Mouse (Mus musculus): Measurements from ENCODE around the gene Immp2l. TPM values are rescaled to one million over a fixed set of nuclear protein-coding genes. Genes with fewer than 3 reads are reported as not detected.

Gene Immp2l
- polyA plus RNA-seq, 1 experiment from 2014 or later, result 8.0 TPM

DNA sequence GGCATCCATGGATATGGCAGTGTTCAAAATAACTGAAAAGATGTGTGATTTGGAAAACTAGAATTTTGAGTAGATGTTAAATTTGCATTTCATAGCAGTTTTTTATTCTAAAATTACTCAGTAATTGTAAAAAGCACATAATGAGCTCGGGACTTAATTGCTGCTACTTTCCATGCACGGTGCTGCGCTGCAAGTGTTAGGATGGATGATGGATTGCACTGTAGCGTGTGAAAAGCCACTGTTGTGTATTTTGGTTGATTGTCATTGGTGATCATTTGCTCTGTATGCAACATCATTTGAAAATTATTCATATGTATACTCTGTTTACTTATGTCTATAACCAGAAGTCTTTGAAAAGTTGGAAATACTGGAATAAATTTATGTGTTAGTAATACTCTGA, 394.1 kb downstream of the Immp2l start:
- no peak overlapping the region for H3K4me3 ChIP-seq (replicated peaks)
- no peaks in the 10 kb centered on the region for H3K36me3 ChIP-seq (replicated peaks)
- H3K9me3 ChIP-seq, result no peaks in the 10 kb centered on the region
- H3K27me3 ChIP-seq, result no peaks in the 10 kb centered on the region
- no peak overlapping the region for H3K4me2 ChIP-seq
- ATAC-seq (ENCODE audit: low FRiP score), result no peak
- 65% methylated on average over 4 of the region's 4 CpGs for whole genome bisulfite sequencing
- no peak overlapping the region for H3K9ac ChIP-seq
- no peaks in the 10 kb centered on the region for H3K4me1 ChIP-seq
- H3K27ac ChIP-seq, result no peak overlapping the region

DNA sequence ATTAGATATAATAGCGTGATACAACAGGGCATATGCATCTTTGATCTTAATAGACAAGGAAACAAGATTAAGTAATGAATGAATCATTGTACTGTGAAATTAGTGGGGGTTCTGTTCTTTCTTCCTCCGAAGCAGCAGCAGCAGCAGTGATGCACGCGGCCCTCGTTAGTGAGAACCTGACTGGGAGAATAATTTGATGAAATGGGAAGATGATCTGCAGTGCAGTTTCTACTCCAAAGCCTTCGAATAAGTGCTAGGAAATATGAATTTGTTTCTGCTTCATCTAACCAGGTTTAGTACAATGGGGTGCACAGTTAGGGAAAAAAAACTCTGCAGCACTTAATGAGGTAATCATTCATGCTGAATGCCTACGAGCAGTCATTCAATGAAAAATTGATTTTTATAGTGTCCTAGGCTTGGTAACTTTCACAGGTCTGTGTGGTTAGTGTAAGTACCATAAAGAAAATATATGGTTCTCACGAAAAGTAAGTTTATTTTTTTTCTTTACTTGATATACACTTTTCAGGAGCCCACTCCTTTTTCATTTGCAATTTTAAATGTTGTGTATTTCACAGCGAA, 401.3 kb downstream of the Immp2l start:
- no peak overlapping the region for H3K4me3 ChIP-seq (replicated peaks)
- 32% methylated on average over 9 of the region's 9 CpGs for WGBS
- no peak overlapping the region for H3K9ac ChIP-seq
- H3K27me3 ChIP-seq, result no peaks in the 10 kb centered on the region
- no peaks in the 10 kb centered on the region for H3K36me3 ChIP-seq (replicated peaks)
- H3K4me2 ChIP-seq, result no peak overlapping the region
- ATAC-seq (ENCODE audit: low FRiP score), result peak; percentile 31; the same call in 1 of the 2 replicates
- H3K9me3 ChIP-seq, result no peaks in the 10 kb centered on the region
- peaks cover 7% of the 10 kb centered on the region for H3K4me1 ChIP-seq
- H3K27ac ChIP-seq, result no peak overlapping the region

DNA sequence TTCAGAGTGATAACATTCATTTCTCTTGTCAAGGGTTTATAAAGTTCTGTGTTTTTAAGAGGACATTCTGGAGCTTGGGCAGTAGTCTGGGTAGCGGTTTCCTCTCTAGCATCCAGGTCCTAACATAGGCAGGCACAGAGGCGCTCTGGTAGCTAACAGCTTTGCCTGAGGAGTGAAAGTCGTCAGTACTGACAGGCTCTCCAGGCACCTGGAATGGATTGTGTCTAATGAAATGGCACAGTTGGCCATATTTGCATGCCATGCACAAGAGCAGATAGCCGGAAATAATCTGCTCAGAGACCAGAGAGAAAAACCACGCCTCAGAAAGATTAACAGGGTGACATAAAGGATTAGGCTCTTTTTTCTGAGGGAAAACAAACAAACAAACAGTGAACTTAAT, 403.6 kb downstream of the Immp2l start:
- no peak overlapping the region for H3K9ac ChIP-seq
- 35% methylated on average over 5 of the region's 5 CpGs for WGBS
- H3K27me3 ChIP-seq, result no peaks in the 10 kb centered on the region
- H3K36me3 ChIP-seq (replicated peaks), result no peaks in the 10 kb centered on the region
- no peak overlapping the region for H3K4me3 ChIP-seq (replicated peaks)
- ATAC-seq (ENCODE audit: low FRiP score), result peak; percentile 41; the same call in 1 of the 2 replicates
- H3K9me3 ChIP-seq, result no peaks in the 10 kb centered on the region
- H3K4me2 ChIP-seq, result no peak overlapping the region
- H3K4me1 ChIP-seq, result peaks cover 7% of the 10 kb centered on the region
- no peak overlapping the region for H3K27ac ChIP-seq

DNA sequence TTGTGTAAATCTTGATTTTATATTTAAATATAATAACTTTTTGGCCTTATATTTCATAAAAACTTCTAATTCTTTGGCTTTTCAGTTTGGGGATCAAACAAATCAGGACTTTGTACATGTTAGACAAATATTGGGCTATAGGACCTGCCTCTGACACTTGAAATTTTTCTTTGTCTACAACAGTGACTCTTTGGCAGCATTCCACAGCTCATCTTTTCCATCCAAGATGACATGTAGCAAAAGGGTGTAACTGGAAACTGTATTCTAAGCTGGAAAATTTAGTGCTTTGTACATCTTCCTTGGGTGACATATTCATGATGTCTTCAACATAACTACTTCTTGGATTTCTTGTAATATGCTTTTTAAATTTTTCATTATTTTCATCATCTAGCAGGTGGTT, 404.9 kb downstream of the Immp2l start:
- no peaks in the 10 kb centered on the region for H3K36me3 ChIP-seq (replicated peaks)
- ATAC-seq (ENCODE audit: low FRiP score), result no peak

DNA sequence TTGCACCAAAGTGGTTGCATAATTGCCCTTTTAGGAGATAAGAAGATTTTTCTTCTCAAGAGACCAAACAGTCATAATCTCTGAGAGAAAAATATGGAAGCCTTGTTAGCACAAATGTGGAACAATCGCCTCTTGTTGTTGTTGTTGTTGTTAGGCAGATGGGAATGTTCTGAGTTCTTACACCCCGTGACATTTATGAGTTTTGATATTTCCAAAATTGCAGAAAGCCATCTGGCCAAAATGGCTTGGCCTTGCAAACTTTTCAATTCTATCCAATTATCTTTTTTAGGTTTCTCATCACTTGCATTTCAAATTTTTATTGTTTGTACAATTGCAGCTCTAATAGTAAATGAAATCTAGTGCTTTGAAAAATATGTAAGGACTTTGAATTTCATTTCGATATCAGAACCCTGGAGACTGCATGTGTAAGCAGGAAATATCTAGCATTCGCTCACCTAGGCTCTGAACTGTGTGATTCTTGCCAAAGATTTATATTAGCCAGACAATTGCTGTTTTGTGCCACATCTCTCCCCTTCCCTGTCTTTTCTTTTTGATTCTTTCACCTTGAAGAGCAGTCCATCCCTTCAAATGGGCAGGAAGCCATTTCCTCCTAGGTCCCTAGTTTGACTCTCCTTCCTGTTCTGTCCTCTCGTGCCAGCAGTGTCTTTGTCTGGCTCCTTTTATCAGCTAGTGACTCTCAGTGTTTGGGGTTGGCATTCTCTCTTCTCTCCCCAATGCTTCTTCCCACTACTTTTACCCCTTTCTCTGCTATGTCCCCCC, 412.5 kb downstream of the Immp2l start:
- no peaks in the 10 kb centered on the region for H3K27me3 ChIP-seq
- ATAC-seq (ENCODE audit: low FRiP score), result no peak
- no peak overlapping the region for H3K9ac ChIP-seq
- no peak overlapping the region for H3K27ac ChIP-seq
- H3K4me3 ChIP-seq (replicated peaks), result no peak overlapping the region
- 83% methylated on average over 5 of the region's 5 CpGs for WGBS
- H3K4me2 ChIP-seq, result no peak overlapping the region
- H3K4me1 ChIP-seq, result no peaks in the 10 kb centered on the region
- no peaks in the 10 kb centered on the region for H3K9me3 ChIP-seq
- H3K36me3 ChIP-seq (replicated peaks), result no peaks in the 10 kb centered on the region

More for the DNA sequence above, 404.9 kb downstream of the Immp2l start:
- Histone ChIP-seq H3K27me3 (no peaks in the 10 kb centered on the region), H3K9ac (no peak overlapping the region), H3K4me1 (peaks cover 7% of the 10 kb centered on the region), H3K4me2 (no peak overlapping the region), H3K9me3 (no peaks in the 10 kb centered on the region), H3K4me3 (replicated peaks) (no peak overlapping the region), H3K27ac (no peak overlapping the region)

DNA sequence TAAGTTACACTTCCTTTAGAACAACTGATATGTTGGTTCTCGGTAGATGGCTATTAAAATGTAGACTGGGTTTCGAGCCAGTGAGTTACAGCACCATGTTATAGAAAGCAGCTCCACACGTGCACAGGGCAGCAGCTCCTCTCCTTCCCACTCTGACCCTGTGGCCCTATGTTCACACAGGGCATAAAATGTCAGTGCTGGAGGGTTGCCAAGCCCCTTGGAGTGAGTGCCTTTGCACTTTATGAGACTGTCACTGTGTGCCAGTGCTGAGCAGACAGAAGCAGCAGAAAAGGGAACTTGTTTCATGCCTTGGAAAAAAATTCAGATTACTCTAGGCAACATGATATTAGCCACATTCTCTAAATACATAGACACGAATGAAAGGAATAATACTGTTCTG, 414.6 kb downstream of the Immp2l start:
- 72% methylated on average over 4 of the region's 4 CpGs for WGBS
- Histone ChIP-seq H3K27ac (peak overlapping the region; percentile 36; the same call in 1 of the 2 replicates), H3K4me2 (no peak overlapping the region), H3K27me3 (no peaks in the 10 kb centered on the region), H3K36me3 (replicated peaks) (no peaks in the 10 kb centered on the region), H3K4me1 (no peaks in the 10 kb centered on the region), H3K9me3 (no peaks in the 10 kb centered on the region), H3K9ac (no peak overlapping the region), H3K4me3 (replicated peaks) (no peak overlapping the region)
- ATAC-seq (ENCODE audit: low FRiP score), result no peak

DNA sequence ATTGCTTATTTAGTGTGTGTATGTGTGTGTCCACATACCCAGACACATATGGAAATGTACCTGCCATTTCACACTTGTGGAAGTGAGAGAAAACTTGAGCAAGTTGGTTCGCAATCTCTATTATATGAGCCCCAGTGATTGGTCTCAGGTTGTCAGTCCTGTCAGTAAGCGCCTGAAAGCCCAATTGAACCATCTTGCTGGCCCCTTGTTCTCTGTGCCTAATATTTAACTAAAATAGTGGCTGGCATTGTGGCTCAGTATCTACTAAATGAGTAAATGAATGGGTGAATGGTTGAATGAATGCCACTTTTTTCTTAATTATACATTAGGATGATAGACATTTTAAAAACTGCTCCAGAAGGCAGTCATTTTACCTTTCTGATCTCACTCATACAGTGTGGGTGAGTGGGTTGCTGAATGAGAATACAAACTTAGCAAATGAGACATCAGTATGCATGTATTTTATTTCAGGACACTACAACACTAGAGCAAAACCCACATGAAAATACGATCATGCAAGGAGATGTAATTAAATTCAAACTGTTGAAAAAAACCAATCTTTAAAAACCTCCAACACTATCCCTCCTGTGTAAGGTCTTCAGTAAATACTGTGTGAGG, 444.6 kb downstream of the Immp2l start:
- WGBS, result 77% methylated on average over 3 of the region's 3 CpGs
- Histone ChIP-seq H3K4me3 (replicated peaks) (no peak overlapping the region), H3K9ac (no peak overlapping the region), H3K4me1 (peaks cover 16% of the 10 kb centered on the region), H3K27ac (no peak overlapping the region), H3K4me2 (no peak overlapping the region), H3K9me3 (no peaks in the 10 kb centered on the region), H3K36me3 (replicated peaks) (no peaks in the 10 kb centered on the region), H3K27me3 (no peaks in the 10 kb centered on the region)
- ATAC-seq (ENCODE audit: low FRiP score), result no peak; the same call in 1 of the 2 replicates

DNA sequence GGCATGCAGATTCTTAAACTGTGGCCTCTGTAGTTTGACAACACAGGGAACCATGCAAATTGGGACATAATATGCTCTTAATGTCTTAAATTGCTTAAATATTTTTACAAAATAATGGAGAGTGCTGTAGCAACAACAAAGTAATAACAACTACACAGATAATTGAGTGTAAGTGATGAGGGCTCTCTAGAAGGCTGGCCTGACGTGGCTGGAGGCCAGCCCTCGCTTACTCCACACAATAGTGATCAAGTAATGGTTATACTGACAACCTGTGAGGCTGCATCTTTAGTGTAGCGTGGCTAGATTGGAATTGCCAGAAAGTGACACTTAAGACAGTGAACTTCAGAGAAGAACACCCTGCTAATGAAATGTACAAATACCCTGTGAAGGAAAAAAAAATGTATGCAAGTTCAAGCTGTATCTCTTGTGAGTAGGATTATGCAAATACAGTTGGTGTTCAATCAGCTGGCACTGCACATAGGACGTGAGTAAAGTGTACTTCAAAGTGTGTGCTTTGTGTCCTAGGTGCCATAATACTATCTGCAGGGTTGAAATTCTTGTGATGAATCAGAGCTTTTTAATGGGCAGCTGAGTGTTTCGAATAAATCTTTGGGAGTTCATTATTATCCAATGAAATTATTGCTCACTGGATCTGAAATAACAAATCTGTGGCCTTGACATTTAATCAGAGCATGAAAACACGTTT, 445.4 kb downstream of the Immp2l start:
- ATAC-seq (ENCODE audit: low FRiP score), result peak; percentile 60; the same call in 1 of the 2 replicates
- Histone ChIP-seq H3K4me3 (replicated peaks) (no peak overlapping the region), H3K9ac (no peak overlapping the region), H3K27me3 (no peaks in the 10 kb centered on the region), H3K36me3 (replicated peaks) (no peaks in the 10 kb centered on the region), H3K4me2 (no peak overlapping the region), H3K27ac (no peak overlapping the region), H3K9me3 (no peaks in the 10 kb centered on the region), H3K4me1 (peaks cover 16% of the 10 kb centered on the region)
- WGBS, result 32% methylated on average over 6 of the region's 6 CpGs

DNA sequence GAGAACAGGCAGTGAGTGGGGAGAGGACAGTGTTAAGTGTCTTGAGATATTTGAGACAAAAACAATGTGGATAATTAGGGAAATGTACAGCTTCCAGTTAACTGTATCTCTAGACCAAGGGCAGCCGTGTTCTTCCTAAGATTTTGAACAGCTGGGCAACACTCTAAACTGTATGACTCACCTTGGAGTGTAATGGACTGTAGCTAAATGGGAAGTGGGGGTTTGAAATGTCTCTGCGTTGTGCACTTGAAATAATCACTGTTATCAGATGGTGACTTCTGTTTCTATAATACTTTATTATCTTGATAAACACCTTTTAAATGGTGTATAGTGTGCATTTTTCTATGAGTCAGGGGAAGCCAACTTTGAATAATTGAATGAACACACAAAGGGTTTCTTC, 457.6 kb downstream of the Immp2l start:
- Histone ChIP-seq H3K4me1 (peaks cover 24% of the 10 kb centered on the region), H3K9me3 (no peaks in the 10 kb centered on the region), H3K27ac (no peak overlapping the region), H3K4me2 (no peak overlapping the region), H3K4me3 (replicated peaks) (no peak overlapping the region), H3K27me3 (no peaks in the 10 kb centered on the region), H3K9ac (no peak overlapping the region), H3K36me3 (replicated peaks) (no peaks in the 10 kb centered on the region)
- no peak for ATAC-seq (ENCODE audit: low FRiP score)
- 79% methylated on average over 2 of the region's 2 CpGs for WGBS

DNA sequence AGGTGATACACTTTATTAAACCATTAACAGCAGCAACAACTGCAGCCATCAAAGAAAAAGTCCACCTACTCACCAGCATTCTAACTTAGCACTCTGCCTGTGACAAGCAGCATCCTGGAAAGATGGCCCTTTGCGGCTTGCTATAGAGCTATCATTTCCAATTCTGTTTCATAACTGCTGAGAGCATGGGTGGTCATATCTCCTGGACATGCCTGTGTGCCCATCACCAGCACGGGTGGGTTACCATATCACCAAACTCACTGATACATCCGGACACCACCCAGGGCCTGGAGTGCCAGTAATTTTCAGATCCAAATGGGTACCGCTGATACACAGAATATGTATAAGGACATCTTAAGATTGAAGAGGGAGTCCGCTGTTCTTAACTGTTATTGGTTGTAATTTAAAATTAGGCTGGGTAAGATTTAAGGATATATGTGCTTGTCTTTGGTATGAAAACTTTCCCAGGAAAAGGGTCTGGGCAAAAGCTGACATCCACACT, 459.3 kb downstream of the Immp2l start:
- Histone ChIP-seq H3K9ac (peak overlapping the region; percentile 76; the same call in 1 of the 2 replicates), H3K4me1 (peaks cover 24% of the 10 kb centered on the region), H3K36me3 (replicated peaks) (no peaks in the 10 kb centered on the region), H3K27ac (peak overlapping the region; percentile 57; the same call in 1 of the 2 replicates), H3K9me3 (no peaks in the 10 kb centered on the region), H3K4me3 (replicated peaks) (peak overlapping the region; percentile 50), H3K4me2 (peak overlapping the region; percentile 64), H3K27me3 (no peaks in the 10 kb centered on the region)
- ATAC-seq (ENCODE audit: low FRiP score), result no peak
- 85% methylated on average over 5 of the region's 5 CpGs for WGBS

DNA sequence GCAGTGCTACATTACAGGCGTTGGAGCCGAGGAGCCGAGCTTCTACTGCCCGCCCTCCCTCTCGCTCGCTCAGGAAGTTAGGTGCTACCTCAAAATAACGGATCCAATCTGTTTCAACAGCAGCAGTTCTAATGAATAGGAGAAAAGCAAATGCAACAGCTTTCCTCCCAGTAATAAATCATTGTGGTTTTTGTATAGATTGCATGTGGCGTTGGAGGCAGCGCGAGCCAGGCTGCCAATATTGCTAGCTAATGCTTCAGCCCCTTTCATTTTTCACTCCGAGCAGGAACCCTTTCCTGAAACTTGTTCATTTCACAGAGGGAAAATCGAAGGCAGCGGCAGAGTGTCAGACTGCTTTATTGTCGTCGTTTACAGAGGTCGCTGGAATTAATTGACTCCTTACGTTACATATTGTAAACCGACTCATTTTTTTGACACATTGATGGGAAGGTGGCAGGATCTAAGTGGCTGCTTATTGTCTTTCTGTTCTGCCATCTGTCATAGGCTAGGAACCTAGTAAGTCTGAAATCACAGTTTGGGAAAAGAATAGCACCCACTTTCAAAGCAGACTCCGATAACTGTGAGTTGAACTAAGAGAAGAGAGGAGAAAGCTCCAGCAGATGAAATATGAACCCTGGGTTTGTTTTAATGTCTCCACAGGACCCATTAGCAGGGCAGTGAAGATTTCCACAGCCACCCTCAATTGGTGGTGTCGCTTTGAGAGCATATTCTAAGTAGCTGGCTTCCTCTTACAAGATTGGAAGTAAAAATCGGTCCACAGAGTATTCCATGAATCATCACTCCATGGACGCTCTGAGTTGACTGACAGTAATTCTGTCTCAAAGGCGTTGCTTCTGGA, 459.9 kb downstream of the Immp2l start:
- no peaks in the 10 kb centered on the region for H3K27me3 ChIP-seq
- WGBS, result 38% methylated on average over 23 of the region's 23 CpGs
- H3K9me3 ChIP-seq, result no peaks in the 10 kb centered on the region
- peak overlapping the region; percentile 50 for H3K4me3 ChIP-seq (replicated peaks)
- 0 out of 2 replicates have a peak, but pooled peaks have one; percentile 18 for ATAC-seq (ENCODE audit: low FRiP score)
- H3K27ac ChIP-seq, result peak overlapping the region; percentile 57
- H3K4me2 ChIP-seq, result peak overlapping the region; percentile 64
- no peaks in the 10 kb centered on the region for H3K36me3 ChIP-seq (replicated peaks)
- peak overlapping the region; percentile 76; the same call in 1 of the 2 replicates for H3K9ac ChIP-seq
- peaks cover 24% of the 10 kb centered on the region for H3K4me1 ChIP-seq

Measured in forebrain, embryonic 12.5 days (tissue).